Mouse (Mus musculus) testis, adult 2 months (tissue): ENCODE measurements around the gene Raver2. TPM values are rescaled to one million over a fixed set of nuclear protein-coding genes. Genes with fewer than 3 reads are reported as not detected.
A peak's percentile ranks its signal among the peaks of the same experiment; 100 is the strongest.

Experiments
- H3K27ac ChIP-seq: fragments of 200-500 bp; 2 replicates; pipeline ENCODE4 v1.5.1; 2012; ENCODE audit warnings: low read depth, low read length; ENCODE audit not compliant: control insufficient read depth, insufficient read depth
- H3K27me3 ChIP-seq: fragments of 200-500 bp; 2 replicates; pipeline ENCODE4 v1.6.1; 2012; ENCODE audit warnings: mild to moderate bottlenecking, low read length, moderate library complexity; ENCODE audit not compliant: control insufficient read depth, insufficient read depth
- H3K36me3 ChIP-seq: fragments of 200-500 bp; 2 replicates; pipeline ENCODE4 v1.6.1; 2012; ENCODE audit warnings: mild to moderate bottlenecking, low read length; ENCODE audit not compliant: control insufficient read depth, insufficient read depth
- H3K4me1 ChIP-seq: fragments of 200-500 bp; 2 replicates; pipeline ENCODE4 v1.6.1; 2012; ENCODE audit warnings: low read length; ENCODE audit not compliant: control insufficient read depth, insufficient read depth
- H3K4me3 ChIP-seq: fragments of 200-500 bp; 2 replicates; pipeline ENCODE4 v1.5.1; 2012; ENCODE audit warnings: low read depth, mild to moderate bottlenecking, low read length, moderate library complexity, mixed read lengths; ENCODE audit not compliant: control insufficient read depth
- CTCF ChIP-seq: fragments of 200-500 bp; IDR thresholded peaks from 2 replicates; pipeline ENCODE4 v1.5.1; 2012; ENCODE audit warnings: low read depth, mild to moderate bottlenecking, inconsistent platforms, low read length, moderate library complexity; ENCODE audit not compliant: control insufficient read depth, insufficient read depth, insufficient replicate concordance
- POLR2A ChIP-seq: fragments of 200-500 bp; IDR thresholded peaks from 2 replicates; pipeline ENCODE4 v1.6.1; 2012; ENCODE audit warnings: low read depth, mild to moderate bottlenecking, inconsistent platforms, low read length, moderate library complexity; ENCODE audit not compliant: control insufficient read depth
- polyA plus RNA-seq: library from polyadenylated mRNA; depleted of rRNA; stranded (reverse); fragments of >200 nt; gene quantifications from 2 replicates; pipeline ENCODE4 v1.2.3, GENCODE M21; 2012; rRNA removed

The Raver2 gene
- polyA plus RNA-seq = 1.3 and 1.7 TPM in 2 replicates

- H3K27me3 ChIP-seq = no peaks in the 10 kb centered on the region; the same call in 1 of the 2 replicates
- H3K36me3 ChIP-seq = no peaks in the 10 kb centered on the region
- H3K27ac ChIP-seq = no peak within 1 kb of the TSS
- TF ChIP-seq CTCF (peak; percentile 11; the same call in 1 of the 2 replicates), POLR2A (no peak)
- H3K4me3 ChIP-seq = peak within 1 kb of the TSS; percentile 84
- peaks cover 2% of the 10 kb centered on the region for H3K4me1 ChIP-seq
Observed at GRCm38 (mm10) chr4:101068786-101069153, at the start of gene Raver2. Gene Raver2, plus strand, starts transcription at chr4:101068983.

- Histone ChIP-seq H3K27me3 (no peaks in the 10 kb centered on the region), H3K36me3 (no peaks in the 10 kb centered on the region), H3K4me3 (no peak within 1 kb of the TSS), H3K4me1 (no peaks in the 10 kb centered on the region), H3K27ac (no peak within 1 kb of the TSS)
- no peak for TF ChIP-seq POLR2A
- no peak for TF ChIP-seq CTCF
Observed at GRCm38 (mm10) chr4:101020596-101020995, 48.2 kb upstream of the Raver2 start, which contains the start of gene Gm10577. Gene Gm10577, minus strand, starts transcription at chr4:101020696.

GRCm38 (mm10) chr4:101026566-101026965 lies 42.2 kb upstream of the Raver2 start:
- H3K36me3 ChIP-seq = no peaks in the 10 kb centered on the region
- H3K4me1 ChIP-seq = no peaks in the 10 kb centered on the region
- H3K27ac ChIP-seq = no peak overlapping the region
- no peak overlapping the region for H3K4me3 ChIP-seq
- TF ChIP-seq POLR2A (no peak), CTCF (no peak)
- H3K27me3 ChIP-seq = no peaks in the 10 kb centered on the region

- Histone ChIP-seq H3K36me3 (no peaks in the 10 kb centered on the region), H3K27me3 (no peaks in the 10 kb centered on the region), H3K4me1 (no peaks in the 10 kb centered on the region), H3K27ac (no peak overlapping the region), H3K4me3 (no peak overlapping the region)
- TF ChIP-seq CTCF = no peak
- no peak for TF ChIP-seq POLR2A
Observed at GRCm38 (mm10) chr4:101026995-101027394, 41.8 kb upstream of the Raver2 start.

GRCm38 (mm10) chr4:101027852-101028411 lies 40.9 kb upstream of the Raver2 start:
- Histone ChIP-seq H3K27me3 (no peaks in the 10 kb centered on the region), H3K4me1 (no peaks in the 10 kb centered on the region), H3K27ac (no peak overlapping the region), H3K4me3 (no peak overlapping the region), H3K36me3 (no peaks in the 10 kb centered on the region)
- TF ChIP-seq CTCF (no peak), POLR2A (no peak)

GRCm38 (mm10) chr4:101033047-101033446 lies 35.7 kb upstream of the Raver2 start:
- Histone ChIP-seq H3K4me1 (peaks cover 3% of the 10 kb centered on the region), H3K4me3 (no peak overlapping the region), H3K27ac (no peak overlapping the region), H3K36me3 (no peaks in the 10 kb centered on the region), H3K27me3 (no peaks in the 10 kb centered on the region)
- TF ChIP-seq CTCF (no peak), POLR2A (no peak)

GRCm38 (mm10) chr4:101035131-101035530 lies 33.7 kb upstream of the Raver2 start:
- Histone ChIP-seq H3K27ac (no peak overlapping the region), H3K4me3 (no peak overlapping the region), H3K4me1 (peaks cover 3% of the 10 kb centered on the region), H3K27me3 (no peaks in the 10 kb centered on the region), H3K36me3 (no peaks in the 10 kb centered on the region)
- no peak for TF ChIP-seq CTCF
- no peak for TF ChIP-seq POLR2A

- no peak overlapping the region for H3K4me3 ChIP-seq
- H3K4me1 ChIP-seq = peaks cover 3% of the 10 kb centered on the region
- TF ChIP-seq POLR2A (no peak), CTCF (no peak)
Observed at GRCm38 (mm10) chr4:101037156-101037555, 31.6 kb upstream of the Raver2 start.

More at GRCm38 (mm10) chr4:101037156-101037555, 31.6 kb upstream of the Raver2 start:
- Histone ChIP-seq H3K36me3 (no peaks in the 10 kb centered on the region), H3K27ac (no peak overlapping the region), H3K27me3 (no peaks in the 10 kb centered on the region)
